Mouse (Mus musculus) layer of hippocampus, adult 8-10 months (tissue): ENCODE measurements around the gene Tmem229a. TPM values are rescaled to one million over a fixed set of nuclear protein-coding genes. Genes with fewer than 3 reads are reported as not detected.

Source experiments
- DNase-seq, 2 experiments: peaks; one replicate each; pipeline ENCODE4 v3.0.0; 2022; ENCODE audit warnings: low spot score in 2 of 2
- total RNA-seq, 4 experiments: library from RNA; stranded (reverse); gene quantifications; 2 replicates each; pipeline ENCODE4 v1.2.4; 2022

Gene Tmem229a
- total RNA-seq, result 10 to 100 TPM; 43.5 to 54.1 (median 47.4) TPM

DNA sequence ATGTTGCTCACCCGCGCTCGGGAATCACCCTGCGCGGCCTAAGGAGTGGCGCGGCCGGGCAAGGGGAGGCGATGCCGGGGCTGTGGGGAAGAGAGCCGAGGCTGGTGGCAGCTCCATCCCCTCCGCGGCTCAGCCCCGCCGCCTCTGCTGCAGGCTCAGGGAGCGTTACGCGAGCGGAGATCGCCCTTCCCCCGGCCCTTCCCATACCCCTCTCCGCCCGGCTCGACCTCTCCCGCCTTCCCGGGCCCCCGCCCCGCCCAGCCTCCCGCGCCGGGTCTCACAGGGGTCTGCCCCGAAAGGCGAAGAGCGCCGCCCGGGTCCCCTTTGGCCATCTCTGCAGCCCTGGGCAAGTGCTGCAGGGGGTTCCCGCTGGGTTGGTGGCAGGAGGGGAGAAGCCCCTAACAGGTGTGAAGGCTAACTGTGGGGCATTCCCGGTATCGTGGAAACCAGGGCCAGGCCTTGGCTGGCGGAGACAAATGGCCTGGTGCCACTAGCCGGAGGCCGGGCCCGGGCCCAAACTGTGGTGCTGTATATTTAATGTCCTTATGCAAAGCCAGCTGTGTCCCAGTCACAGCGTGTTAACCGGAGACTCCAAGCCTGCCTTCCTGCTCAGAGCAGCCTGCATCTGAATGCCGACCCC is at the start of gene Tmem229a:
Gene Tmem229a (minus strand): TSS at position 352 of the 640 bp plus-strand sequence.
- peak; percentile 76 to 78 for DNase-seq

DNA sequence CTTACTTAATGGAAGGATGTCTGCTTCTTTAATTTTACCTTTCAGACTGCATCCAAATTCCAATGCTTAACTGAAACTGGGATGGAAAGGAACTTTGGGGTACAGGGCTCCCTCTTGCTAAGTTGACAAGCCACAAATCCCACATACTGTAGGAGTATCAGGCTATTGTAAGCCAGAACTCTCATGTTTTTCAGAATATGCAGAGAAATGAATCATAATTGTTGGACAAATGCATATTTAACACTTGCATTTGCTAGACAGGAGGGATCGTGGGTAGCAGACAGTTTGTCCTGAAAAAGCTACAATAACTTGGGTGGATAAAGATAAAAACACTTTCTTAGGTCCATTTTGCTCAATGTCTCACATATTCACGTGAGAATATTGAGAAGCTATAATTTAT is 37.7 kb upstream of the Tmem229a start:
- no peak for DNase-seq

DNA sequence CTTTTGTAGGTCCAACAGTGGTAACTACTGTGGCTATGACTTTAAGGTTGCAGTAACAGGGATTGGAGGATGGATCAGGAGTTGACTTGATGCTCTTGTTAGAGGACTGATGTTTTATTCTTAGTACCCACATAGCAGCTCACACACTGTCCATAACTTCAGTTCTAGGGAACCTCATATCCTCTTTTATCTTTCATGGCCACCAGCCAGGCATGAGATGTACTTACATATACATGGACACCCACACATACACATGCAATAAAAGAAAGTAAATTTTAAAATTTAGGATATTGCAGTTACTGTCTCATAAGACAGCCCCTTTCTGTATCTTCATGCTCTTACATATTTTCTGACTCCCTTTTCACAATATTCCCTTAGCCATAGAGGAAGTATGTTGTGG is 33.7 kb upstream of the Tmem229a start:
- no peak for DNase-seq

DNA sequence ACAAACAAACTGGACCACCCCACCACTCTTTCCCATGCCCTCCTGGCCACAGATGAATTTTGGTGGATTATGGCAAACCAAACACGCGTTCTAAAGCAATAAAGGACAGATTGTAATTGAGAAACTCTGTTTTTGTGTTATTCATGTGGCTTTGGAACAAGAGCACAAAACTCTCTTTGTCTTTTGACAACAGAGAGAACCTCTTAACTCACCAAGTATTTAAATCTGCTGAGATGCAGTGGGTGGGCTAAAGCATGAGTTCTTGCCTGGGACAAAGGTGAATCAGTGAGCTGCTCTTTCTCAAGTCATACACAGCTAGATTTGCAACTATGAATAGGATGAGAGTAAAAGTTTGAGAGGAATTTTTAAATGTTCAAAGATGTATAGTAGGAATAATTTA is 20.1 kb upstream of the Tmem229a start:
- DNase-seq, result no peak

DNA sequence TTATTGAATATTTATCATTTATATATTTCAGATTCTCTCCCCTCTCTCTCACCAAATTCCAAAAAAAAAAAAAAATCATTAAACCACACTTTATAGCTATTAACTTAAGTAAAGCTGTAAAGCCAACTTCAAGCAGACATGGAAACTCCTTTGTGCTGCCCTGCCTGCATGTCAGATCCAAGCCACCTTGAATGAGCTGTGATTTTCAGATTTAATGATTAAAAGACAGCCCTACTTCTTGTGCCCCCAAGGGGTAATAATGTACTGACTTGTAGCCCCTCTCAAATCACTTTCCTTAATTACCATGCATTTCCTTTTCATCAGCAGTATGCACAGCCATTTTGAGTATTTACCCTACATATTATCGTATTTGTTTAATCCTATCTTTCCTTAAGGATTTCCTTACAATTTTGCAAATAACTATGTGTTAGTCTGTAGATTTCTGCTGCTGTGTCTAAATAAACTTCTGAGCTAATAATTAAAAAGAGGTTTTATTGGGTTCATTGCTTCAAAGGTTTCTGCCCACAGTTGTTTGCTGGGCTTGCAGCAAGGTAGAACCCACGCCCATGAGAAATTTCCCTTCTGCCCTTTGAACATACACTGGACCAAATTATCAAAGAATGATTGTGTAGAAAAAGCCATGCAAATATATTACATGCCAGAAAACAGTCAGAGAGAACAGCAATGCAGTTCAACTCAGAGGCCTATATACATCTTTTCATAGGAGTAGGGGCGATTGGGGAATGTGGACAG is 12.6 kb upstream of the Tmem229a start:
- no peak for DNase-seq

DNA sequence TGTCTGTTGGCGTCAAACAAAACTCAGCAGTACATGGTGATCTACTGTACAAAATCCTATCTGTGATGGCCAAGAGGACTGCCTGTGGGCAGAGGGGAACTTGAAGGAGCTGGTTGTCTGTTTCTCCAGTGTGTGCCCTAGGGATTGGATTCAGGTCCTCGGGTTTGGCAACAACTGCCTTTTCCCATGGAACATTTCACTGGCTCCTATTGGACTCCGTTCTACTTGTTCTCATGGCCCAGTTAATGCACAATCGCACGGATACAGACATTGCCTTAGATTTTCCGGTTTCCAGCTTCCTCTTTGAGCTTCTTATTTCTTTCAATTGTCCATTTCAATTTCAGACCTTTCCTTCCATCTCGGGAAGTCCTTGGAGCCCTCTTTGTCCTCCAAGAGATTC is 11.6 kb upstream of the Tmem229a start:
- no peak for DNase-seq

DNA sequence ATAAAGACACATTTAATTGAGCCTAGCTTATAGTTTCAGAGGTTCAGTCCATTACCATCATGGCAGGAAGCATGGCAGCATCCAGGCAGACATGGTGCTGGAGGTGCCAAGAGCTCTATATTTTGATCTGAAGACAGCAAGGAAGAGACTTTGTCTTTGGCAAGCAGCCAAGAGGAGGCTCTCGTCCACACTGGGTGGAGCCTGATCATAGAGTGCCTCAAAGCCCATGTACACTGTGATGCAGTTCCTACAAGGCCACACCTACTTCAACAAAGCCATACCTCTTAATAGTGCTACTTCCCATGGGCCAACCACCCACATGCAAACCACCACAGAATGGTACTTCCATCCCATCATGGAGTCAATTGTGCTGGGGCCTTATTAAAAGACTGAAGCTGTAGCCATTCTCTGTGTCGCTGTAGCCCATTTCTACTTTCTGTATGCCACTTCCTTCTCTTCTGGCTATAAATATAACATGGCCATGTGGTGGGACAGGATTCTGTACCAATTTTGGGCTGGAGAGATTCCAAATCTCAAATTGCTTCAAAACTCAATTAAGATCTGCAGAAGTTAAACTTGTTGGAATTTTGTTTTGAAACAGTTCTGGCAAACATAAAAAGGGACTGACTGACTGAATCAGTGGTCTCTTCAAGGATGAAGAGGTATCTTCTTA is 10.0 kb upstream of the Tmem229a start:
- DNase-seq, result no peak

DNA sequence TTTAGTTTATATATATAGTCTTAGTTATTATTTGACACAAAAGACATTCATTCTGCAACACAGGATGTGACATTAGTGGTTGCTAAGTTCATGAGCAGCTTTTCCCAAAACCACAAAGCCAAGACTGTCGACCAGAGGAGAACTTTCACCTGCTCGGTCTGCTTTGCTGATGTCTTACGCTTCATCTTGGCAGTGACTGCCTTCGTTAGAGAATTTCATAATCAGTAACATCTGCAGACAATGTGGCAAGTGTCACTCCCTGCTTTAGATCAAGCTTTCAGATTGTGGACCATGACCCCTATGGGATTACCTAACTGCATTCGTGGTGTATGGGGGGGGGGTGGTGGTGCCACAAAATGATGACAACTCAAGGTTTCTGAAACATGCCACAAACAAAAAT is 7.7 kb upstream of the Tmem229a start:
- no peak for DNase-seq

DNA sequence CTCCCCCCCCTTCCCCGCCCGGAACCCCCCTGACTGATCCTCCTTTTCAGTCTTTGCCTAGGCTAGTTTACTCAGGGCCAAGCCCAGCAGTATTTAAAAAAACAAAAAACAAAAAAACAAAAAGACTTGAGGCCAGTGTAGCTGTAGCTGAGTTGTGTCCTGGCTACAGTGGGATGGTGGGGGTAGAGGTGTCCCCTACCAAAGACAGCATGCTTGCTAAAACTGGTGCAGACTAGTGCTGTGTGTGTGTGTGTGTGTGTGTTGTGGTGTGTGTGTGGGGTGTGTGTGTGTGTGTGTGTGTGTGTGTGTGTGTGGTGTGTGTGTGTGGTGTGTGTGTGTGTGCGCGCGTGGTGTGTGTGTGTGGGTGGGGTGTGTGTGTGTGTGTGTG is 483 bp upstream of the Tmem229a start:
- DNase-seq, result no peak

DNA sequence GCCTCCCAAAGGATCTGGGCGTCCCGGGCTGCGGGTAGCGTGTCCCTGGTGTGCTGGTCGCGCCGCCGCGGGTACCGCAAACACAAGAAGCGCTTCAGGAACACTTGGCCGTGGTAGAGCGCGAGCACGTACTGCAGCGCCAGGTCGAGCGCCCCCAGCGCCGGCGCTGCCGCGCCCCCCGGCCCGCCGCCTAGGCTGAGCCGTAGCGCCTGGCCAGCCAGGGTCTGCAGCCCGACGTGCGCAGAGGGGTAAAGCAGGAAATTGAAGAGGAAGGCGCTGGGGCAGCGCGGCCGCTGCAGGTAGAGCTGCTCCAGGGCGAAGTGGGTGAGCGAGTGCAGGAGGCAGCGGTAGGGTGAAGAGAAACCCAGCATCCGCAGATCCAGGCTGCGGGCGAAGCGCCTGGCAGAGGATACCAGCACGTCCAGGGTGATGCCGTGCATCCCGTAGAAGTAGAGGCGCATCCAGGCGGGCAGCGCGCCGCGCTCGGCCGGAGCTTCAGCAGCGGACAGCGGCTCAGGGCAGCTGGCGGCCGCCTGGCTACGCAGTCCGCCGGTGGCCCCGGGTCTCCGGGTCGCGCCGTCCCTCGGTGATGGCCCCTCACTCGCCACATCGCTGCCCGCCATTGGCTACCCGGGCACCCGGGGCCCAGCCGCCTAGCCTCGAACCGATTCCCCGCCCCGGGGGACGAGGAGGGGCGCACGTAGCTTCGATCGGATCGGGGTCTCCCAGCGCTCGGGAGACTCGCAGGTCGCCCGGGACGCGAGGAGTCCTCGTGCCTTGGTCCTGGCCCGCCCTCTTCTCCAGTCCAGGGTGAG is 759 bp downstream of the Tmem229a start:
- peak; percentile 44 to 59 for DNase-seq

DNA sequence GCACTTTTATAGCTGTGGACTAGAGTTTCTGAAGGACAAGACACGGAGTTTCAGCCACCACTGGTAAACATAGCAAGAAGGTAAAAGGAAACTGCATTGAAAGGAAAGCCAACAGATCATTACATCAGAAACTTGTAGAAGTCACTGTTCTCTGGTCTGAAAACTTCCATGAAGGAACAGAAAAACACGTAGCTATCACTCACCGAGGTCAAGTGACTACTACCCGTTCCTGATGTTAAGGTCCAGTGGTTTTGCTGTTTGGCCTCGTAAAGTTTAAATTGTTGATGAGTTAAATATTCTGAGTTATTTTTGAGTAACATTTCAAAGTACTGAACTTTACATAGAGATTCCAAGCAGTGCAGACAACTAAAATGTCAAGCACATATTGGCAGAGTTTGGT is 2.0 kb downstream of the Tmem229a start:
- DNase-seq, result no peak

DNA sequence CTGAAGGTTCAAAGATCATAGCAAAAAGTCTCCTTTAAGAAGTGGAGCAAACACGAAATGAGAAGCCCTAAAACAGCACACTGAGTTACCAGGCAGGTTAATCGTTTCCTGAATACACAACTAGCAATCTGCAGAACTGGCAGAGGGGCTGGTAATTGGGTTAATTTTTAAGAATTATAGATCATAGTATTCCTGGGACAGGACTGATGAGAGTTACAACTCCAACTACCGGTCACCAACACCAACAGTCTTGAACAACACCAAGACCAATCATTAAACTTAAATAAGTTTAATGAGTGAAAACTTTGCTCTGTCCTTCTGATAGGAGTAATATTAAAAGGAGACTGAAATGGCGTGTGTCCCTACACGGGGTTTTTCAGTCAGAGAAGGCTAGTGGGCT is 3.8 kb downstream of the Tmem229a start:
- DNase-seq, result no peak

DNA sequence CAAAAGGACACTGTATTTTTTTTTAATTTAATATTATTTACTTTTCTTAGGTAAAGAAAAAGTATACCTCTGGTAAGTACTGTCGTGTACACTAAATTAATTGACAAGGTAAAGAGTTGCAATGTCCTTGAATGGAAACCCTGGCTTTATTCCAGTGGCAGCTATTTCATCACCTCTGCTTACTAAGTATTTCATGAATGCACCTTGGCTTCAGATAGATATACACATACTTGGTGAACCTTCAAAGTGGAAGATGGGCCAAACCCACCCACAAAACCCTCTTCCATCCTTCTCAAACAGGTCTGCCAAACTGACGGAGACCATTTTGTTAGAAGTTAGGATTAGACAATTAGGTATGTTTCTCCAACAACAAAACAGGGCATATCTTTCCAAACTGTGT is 5.4 kb downstream of the Tmem229a start:
- no peak for DNase-seq

DNA sequence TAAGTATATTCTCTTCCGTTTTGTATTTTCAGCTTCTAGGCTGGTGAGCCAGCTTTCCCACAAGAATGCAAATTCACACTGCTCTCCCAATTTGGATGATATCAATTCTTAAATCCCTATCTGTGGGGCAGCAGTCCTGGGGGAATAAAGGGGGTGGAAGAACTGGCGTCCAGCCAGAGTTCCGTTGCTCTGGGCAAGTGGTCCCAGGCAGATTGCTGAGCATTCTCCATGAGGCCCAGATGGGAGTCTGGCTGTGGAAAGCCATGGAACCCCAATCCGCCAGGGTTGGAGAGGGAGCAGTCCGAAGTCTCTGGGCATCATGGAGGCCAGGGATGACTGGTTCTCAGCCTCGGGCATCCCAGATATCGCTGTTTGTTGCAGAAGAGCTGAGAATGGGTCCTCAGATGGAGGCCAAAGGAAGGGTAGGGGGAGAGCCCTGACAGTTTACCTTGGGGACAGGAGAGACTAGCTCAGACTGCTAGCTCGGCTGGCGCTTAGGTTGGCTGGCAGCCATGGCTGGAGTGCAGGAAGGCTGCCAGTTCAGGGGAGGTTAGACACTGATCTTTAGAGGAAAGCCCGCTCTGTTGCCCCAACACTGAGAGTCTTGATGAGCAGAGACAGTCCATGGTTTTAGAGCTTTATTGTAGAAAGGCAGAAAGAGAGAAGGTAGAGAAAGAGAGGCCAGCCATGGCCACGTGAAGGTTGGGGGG is 30.9 kb downstream of the Tmem229a start:
- DNase-seq, result no peak

DNA sequence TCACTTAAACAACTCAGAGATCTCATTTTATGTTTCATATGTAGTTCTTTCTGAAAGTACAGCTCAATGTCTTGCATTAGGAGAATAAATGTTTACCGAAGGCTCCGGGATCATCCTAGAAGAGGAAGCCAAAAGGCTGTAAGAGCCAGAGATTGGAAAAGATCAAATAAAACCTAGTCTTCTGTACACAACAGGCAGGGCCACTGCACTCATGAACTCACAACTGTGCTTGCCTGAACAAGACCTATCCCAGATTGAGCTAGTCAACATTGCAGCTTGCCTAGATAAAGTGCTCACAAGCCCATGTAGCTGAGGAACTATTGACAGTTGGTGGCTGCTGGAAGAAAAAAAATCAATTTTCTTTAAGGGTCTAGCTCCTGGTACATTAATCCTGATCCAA is 42.5 kb downstream of the Tmem229a start:
- DNase-seq, result no peak

DNA sequence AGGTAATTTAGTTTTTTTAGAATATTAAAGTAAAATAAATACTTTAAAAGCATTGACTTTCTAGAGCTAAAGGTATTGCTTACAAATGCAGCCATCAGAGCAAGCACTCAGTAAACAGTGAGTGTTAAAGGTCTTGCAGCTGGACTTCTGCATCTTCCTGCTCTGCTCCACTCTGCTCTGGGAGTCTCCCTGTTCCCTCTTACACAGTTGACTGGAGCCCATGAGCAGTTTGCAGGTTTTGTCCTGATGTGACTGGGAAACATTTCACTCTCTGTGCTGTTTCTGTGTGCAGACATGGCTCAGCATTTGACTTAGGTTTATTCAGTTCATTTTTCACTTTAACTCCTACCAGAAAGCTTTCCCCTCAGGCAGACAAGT is 45.4 kb downstream of the Tmem229a start:
- DNase-seq, result no peak

DNA sequence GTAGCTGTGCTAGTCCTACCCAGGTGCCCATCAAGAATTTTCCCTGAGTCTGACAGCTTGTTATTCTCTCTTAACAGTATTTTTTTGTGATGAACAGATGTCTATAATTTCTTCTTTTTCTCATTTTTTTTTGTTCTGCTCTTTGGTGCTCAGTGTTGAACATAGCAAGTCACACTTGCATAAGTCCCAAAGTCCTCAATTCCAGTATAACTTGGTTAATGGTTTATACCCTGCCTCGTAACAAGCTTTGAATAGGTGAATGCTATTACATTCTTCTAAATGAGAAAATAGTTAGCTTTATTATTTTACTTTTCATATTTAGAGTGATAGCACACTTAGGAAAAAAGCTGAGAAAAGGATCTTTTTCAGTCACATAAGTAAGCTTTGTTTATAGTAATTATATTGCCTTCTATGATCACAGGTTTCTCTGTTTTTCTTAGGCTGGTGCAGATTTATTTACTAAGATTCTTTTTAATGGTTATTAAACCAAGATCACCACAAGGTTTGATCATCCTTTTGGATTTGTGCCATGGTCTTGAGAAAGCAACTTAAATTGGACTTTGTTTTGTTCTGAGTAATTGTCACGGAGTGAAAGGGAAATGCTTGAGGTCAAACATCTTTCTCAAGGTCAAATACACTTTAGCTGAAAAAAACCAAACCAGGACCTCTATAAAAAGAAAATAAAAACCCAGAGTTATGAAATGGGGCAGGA is 45.9 kb downstream of the Tmem229a start:
- DNase-seq, result no peak

DNA sequence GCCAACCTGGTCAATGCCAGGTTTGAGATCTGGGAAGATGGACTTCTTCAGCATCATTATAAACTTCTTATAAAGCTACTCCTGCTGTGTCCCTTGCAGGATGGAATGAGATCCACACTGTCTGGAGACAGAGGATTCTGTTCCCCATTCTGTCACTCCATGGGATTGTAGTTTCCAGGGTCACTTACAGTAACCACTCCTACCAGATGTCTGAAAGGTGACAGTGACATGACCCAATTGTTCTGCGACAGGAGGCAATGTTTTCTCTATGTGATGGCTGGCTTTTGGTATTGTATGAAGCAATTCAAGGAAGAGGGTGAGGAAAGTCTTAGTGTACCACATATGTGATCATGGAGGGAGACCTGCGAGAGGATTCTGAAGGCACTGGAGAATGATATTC is 48.3 kb downstream of the Tmem229a start:
- DNase-seq, result no peak

DNA sequence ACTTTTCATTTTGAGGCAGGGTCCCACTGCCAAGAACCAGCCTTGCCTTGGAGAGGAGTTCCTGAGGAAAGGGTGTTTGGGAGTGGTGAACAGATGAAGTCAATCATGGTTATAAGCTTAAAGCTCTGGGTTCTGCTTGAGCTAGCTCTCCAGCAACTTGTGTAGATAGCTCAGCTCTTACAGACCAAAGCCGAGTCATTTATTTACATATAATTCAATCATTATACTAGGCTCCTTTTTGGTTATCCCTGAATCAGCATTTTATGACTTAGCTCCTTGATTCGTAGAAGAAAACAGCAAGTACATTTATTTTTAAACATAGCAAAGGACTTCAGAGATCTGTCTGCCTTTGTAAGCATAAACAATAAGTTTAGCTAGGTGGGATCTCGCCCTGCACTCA is 51.0 kb downstream of the Tmem229a start:
- no peak for DNase-seq
